Mouse (Mus musculus) embryo, embryonic 10 days (tissue): Measurements from ENCODE around the gene Dlgap1.
A peak's percentile ranks its signal among the peaks of the same experiment; 100 is the strongest.

ENCODE experiments used
- DNase-seq: peaks from one replicate; pipeline ENCODE4 v3.0.0-alpha.2; 2015; ENCODE audit warnings: low spot score

The Dlgap1 gene

GRCm38 (mm10) chr17:70341920-70342319, 373.0 kb downstream of the Dlgap1 start:
- no peak for DNase-seq

GRCm38 (mm10) chr17:70347403-70347802, 378.5 kb downstream of the Dlgap1 start:
- no peak for DNase-seq

- no peak for DNase-seq
These were observed 394.7 kb downstream of the Dlgap1 start for GRCm38 (mm10) chr17:70363561-70363960.

- DNase-seq: no peak
These were observed 395.1 kb downstream of the Dlgap1 start for GRCm38 (mm10) chr17:70363971-70364370.

- no peak for DNase-seq
These were observed 400.3 kb downstream of the Dlgap1 start for GRCm38 (mm10) chr17:70369124-70369523.

GRCm38 (mm10) chr17:70377020-70377419, 408.1 kb downstream of the Dlgap1 start:
- DNase-seq: peak; percentile 57

- DNase-seq: no peak
These were observed 419.6 kb downstream of the Dlgap1 start for GRCm38 (mm10) chr17:70388447-70388846.

GRCm38 (mm10) chr17:70397220-70397619, 428.3 kb downstream of the Dlgap1 start:
- peak; percentile 56 for DNase-seq

- no peak for DNase-seq
These were observed 428.8 kb downstream of the Dlgap1 start for GRCm38 (mm10) chr17:70397708-70398107.

- DNase-seq: no peak
These were observed 433.0 kb downstream of the Dlgap1 start for GRCm38 (mm10) chr17:70401909-70402308.

GRCm38 (mm10) chr17:70403750-70404149, 434.9 kb downstream of the Dlgap1 start:
- no peak for DNase-seq

- DNase-seq: no peak
These were observed 445.3 kb downstream of the Dlgap1 start for GRCm38 (mm10) chr17:70414202-70414601.

GRCm38 (mm10) chr17:70427866-70428265, 459.0 kb downstream of the Dlgap1 start:
- no peak for DNase-seq

GRCm38 (mm10) chr17:70429746-70430451, 461.0 kb downstream of the Dlgap1 start:
- DNase-seq: peak; percentile 94

- DNase-seq: peak; percentile 70
These were observed 461.5 kb downstream of the Dlgap1 start for GRCm38 (mm10) chr17:70430452-70430787.

GRCm38 (mm10) chr17:70432834-70433233, 464.0 kb downstream of the Dlgap1 start:
- no peak for DNase-seq

GRCm38 (mm10) chr17:70434549-70434948, 465.7 kb downstream of the Dlgap1 start:
- DNase-seq: no peak

- DNase-seq: no peak
These were observed 466.7 kb downstream of the Dlgap1 start for GRCm38 (mm10) chr17:70435612-70436011.

GRCm38 (mm10) chr17:70437229-70437628, 468.4 kb downstream of the Dlgap1 start:
- DNase-seq: no peak

GRCm38 (mm10) chr17:70442976-70443375, 474.1 kb downstream of the Dlgap1 start:
- no peak for DNase-seq

GRCm38 (mm10) chr17:70446451-70446850, 477.6 kb downstream of the Dlgap1 start:
- DNase-seq: no peak

- no peak for DNase-seq
These were observed 486.2 kb downstream of the Dlgap1 start for GRCm38 (mm10) chr17:70455036-70455435.

GRCm38 (mm10) chr17:70457103-70457502, 488.2 kb downstream of the Dlgap1 start:
- no peak for DNase-seq

GRCm38 (mm10) chr17:70462231-70462630, 493.4 kb downstream of the Dlgap1 start:
- DNase-seq: no peak
